Mouse (Mus musculus) hindbrain, embryonic 10.5 days (tissue): ENCODE results near the gene Galnt12. TPM values are rescaled to one million over a fixed set of nuclear protein-coding genes. Genes with fewer than 3 reads are reported as not detected.

Experiments
- DNase-seq: peaks from one replicate; pipeline ENCODE4 v3.0.0-alpha.2; 2017; ENCODE audit warnings: low spot score
- H3K27ac ChIP-seq: fragments of 300-500 bp; sonication (generic); 2 replicates; pipeline ENCODE4 v1.5.1; 2016; ENCODE audit warnings: mild to moderate bottlenecking, moderate library complexity
- H3K27me3 ChIP-seq: fragments of 300-500 bp; sonication (generic); 2 replicates; pipeline ENCODE4 v1.6.1; 2016; ENCODE audit warnings: mild to moderate bottlenecking; ENCODE audit not compliant: poor library complexity, insufficient read depth, severe bottlenecking
- H3K36me3 ChIP-seq: fragments of 300-500 bp; sonication (generic); 2 replicates; pipeline ENCODE4 v1.6.1; 2016; ENCODE audit warnings: mild to moderate bottlenecking, moderate library complexity
- H3K4me1 ChIP-seq: fragments of 300-500 bp; sonication (generic); replicated peaks from 2 replicates; pipeline ENCODE4 v1.6.1; 2016; ENCODE audit warnings: mild to moderate bottlenecking
- H3K4me3 ChIP-seq: fragments of 300-500 bp; sonication (generic); 2 replicates; pipeline ENCODE4 v1.5.1; 2016; ENCODE audit warnings: mild to moderate bottlenecking, moderate library complexity
- H3K9me3 ChIP-seq: fragments of 300-500 bp; sonication (generic); 2 replicates; pipeline ENCODE4 v1.6.1; 2016; ENCODE audit warnings: mild to moderate bottlenecking, moderate library complexity
- WGBS: fragments of 180-500 bp; shearing (Covaris S2); methylation state at CpG from one replicate; pipeline ENCODE4 v1.1.7; 2016; 5-methylcytosine and 5-hydroxymethylcytosine counted together
- polyA plus RNA-seq: library from polyadenylated mRNA; unstranded; fragments of >200 nt; fragmentation: Nextera tagmentation; extraction: Ambion mirVana; gene quantifications from 2 replicates; pipeline ENCODE4 v1.2.1, GENCODE M21; 2016

Gene Galnt12
- polyA plus RNA-seq, 1 experiment from 2014 or later, result 2.5 TPM

DNA sequence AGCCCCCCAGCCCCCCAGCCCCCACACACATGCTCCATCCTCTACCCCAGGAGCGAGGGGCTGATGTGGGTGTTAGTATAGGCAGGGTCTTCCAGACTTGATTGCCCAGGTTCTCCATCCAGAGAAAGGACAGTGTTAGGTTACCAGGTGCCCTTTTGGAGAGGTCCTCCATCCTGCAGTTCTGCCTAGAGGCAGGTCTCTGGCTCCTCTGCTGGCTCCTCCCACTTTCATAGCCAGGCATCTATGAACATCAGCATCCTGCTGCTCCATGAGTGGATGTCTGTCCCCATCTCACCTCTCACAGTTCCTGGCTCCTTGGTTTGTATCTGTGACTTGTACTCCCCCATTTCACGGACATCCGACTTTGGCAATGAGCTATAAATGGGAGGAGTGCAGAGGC, 48.6 kb downstream of the Galnt12 start:
- H3K9me3 ChIP-seq, result no peaks in the 10 kb centered on the region
- DNase-seq, result no peak
- peaks cover 64% of the 10 kb centered on the region for H3K4me1 ChIP-seq
- H3K4me3 ChIP-seq, result no peak overlapping the region
- H3K27me3 ChIP-seq, result no peaks in the 10 kb centered on the region
- peak overlapping the region; percentile 64; the same call in 1 of the 2 replicates for H3K27ac ChIP-seq
- no peaks in the 10 kb centered on the region for H3K36me3 ChIP-seq
- WGBS, result 82% methylated on average over 3 of the region's 3 CpGs

DNA sequence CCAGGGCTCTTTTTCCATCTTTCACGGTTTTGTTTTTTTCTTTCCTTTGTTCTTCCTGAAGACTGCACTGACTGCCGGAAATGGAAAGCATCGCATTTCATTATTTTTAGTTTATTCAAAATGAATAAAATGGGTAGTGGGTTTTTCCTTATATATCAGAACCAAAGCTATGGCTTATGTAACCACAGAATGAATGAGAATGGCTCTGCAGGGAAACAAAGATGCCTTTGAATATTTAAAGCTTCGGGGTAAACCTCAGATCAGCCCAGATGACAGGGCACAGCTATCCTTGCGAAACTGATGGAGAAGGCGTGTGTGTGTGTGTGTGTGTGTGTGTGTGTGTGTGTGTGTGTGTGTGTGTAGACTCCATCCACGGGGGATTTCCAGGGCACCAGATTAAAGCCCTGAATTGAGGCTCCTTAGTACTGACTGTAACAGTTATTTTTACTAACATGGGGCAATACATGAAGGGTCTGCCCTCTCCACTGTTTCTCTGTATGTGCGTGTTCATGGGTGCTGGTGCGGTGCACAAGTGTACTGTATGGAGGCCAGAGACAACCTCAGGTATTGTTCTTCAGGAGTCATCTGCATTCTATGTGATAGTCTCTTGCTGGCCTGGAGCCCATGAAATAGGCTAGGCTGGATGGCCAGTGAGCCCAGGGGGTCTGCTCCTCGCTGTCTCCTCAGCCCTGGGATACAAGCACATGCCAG, 49.9 kb downstream of the Galnt12 start:
- Histone ChIP-seq H3K9me3 (no peaks in the 10 kb centered on the region), H3K27me3 (no peaks in the 10 kb centered on the region), H3K27ac (peak overlapping the region; percentile 19; the same call in 1 of the 2 replicates), H3K36me3 (no peaks in the 10 kb centered on the region), H3K4me1 (peaks cover 64% of the 10 kb centered on the region), H3K4me3 (no peak overlapping the region)
- WGBS, result 65% methylated on average over 10 of the region's 10 CpGs
- DNase-seq, result no peak

DNA sequence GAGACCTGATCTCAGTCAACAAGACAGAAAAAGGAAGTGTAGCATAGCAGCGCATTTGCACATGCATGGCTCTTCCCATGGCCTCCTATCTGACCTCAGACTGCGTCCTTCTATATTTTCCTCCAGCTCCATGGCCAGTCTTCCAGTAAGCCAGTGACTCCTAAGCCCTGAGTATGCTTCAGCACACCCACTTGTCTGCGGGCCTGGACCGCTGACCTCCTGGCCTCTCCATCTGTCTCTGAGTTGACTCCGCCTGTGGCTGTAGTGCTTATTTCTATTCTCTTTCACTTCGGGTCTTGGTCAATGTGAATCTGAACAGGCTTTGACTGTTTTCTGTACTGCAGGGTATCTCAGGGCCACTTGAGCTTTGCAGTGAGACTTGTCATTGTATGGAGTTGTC, 52.1 kb downstream of the Galnt12 start:
- peak overlapping the region; percentile 57; the same call in 1 of the 2 replicates for H3K27ac ChIP-seq
- peaks cover 50% of the 10 kb centered on the region for H3K4me1 ChIP-seq
- WGBS, result 70% methylated on average over 6 of the region's 6 CpGs
- no peak overlapping the region for H3K4me3 ChIP-seq
- no peaks in the 10 kb centered on the region for H3K36me3 ChIP-seq
- H3K9me3 ChIP-seq, result no peaks in the 10 kb centered on the region
- no peaks in the 10 kb centered on the region for H3K27me3 ChIP-seq
- DNase-seq, result peak; percentile 44

DNA sequence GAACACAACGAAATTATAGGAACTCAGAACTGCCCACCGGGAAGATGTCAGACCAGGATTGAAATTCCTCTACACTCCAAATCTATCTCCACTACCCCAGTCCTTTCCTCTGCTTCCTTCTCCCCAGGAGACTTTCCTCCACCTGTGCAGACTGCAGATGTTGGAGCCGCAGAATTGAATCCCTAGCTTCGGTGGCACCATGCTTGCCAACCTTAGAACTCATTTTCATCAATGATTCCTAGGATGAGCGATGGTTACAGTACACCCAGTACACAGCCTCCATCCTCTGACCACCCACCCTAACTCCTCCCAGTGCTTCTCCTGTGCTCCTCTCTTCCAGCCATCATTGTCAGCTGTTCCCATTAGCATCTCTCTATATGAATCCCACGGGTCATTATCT, 53.6 kb downstream of the Galnt12 start:
- DNase-seq, result no peak
- Histone ChIP-seq H3K4me1 (peaks cover 35% of the 10 kb centered on the region), H3K27ac (no peak overlapping the region), H3K36me3 (no peaks in the 10 kb centered on the region), H3K27me3 (no peaks in the 10 kb centered on the region), H3K4me3 (no peak overlapping the region), H3K9me3 (no peaks in the 10 kb centered on the region)
- 93% methylated on average over 6 of the region's 6 CpGs for WGBS

DNA sequence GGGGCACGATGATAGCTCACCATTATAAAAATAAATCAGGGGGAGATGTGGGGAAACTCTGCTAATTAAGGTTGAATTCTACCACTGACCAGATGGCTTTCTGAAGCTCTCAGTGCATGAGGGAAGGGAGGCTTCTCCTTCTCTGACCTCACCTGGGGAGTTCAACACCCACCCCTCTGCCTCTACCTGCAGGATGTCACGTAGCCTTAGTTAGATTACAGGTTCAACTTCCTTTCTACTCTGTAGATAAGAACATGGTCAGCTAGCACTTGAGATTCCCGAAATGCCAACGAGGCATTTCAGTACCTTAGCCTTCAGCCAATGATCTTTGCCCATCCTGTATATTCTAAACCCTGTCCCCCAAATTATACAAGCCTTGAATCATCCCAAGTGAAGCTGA, 54.9 kb downstream of the Galnt12 start:
- 84% methylated on average over 4 of the region's 4 CpGs for WGBS
- no peak overlapping the region for H3K4me3 ChIP-seq
- H3K4me1 ChIP-seq, result peaks cover 25% of the 10 kb centered on the region
- H3K27me3 ChIP-seq, result no peaks in the 10 kb centered on the region
- H3K36me3 ChIP-seq, result no peaks in the 10 kb centered on the region
- H3K9me3 ChIP-seq, result no peaks in the 10 kb centered on the region
- DNase-seq, result no peak
- no peak overlapping the region for H3K27ac ChIP-seq

DNA sequence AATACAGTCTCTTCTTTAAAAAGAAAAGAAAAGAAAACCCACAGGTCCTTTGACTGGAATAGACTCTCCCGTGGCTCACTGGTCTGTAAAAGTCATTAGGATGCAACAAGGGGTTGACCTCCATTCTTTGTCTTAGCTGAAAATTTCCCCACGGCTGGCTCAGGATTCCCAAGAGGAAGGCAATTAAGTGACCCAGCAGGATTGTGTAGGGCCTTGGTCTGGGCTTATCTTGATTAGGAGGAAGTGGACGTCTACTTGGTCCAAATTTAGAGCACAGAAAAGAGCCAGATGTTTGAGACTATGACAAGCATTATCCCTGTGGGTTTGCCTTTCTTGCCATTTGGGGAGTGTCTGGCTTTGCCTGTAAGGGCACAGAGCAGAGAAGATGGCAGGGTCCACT, 58.3 kb downstream of the Galnt12 start:
- no peak for DNase-seq
- WGBS, result 33% methylated on average over 3 of the region's 3 CpGs
- H3K36me3 ChIP-seq, result no peaks in the 10 kb centered on the region

DNA sequence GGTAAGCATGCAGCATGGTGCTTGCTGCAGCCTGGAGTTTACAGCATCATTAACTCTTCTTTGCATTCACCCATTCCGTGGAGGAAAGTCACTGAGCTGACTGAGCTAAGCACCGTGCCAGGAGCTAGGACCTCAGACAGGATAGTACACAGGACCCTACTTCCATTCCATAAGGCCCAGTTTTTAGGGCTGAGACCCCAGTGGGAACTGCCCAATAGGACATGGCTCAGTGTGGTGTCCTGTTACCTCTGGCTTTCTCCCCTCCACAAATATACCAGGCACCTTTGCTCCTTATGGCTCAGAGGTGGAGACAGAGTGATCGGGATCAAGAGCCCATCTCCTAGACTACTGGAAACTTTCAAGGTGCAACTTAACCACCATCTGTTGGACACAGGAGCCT, 59.1 kb downstream of the Galnt12 start:
- no peak for DNase-seq
- 93% methylated on average over 3 of the region's 3 CpGs for WGBS
- H3K27ac ChIP-seq, result no peak overlapping the region
- H3K9me3 ChIP-seq, result 0 out of 2 replicates have a peak, but pooled peaks cover 3% of the 10 kb centered on the region
- H3K27me3 ChIP-seq, result no peaks in the 10 kb centered on the region
- no peaks in the 10 kb centered on the region for H3K36me3 ChIP-seq
- no peak overlapping the region for H3K4me3 ChIP-seq
- no peaks in the 10 kb centered on the region; the same call in 1 of the 2 replicates for H3K4me1 ChIP-seq

More for the DNA sequence above, 58.3 kb downstream of the Galnt12 start:
- H3K4me3 ChIP-seq, result no peak overlapping the region
- no peaks in the 10 kb centered on the region for H3K9me3 ChIP-seq
- H3K27ac ChIP-seq, result no peak overlapping the region
- H3K4me1 ChIP-seq, result no peaks in the 10 kb centered on the region; the same call in 1 of the 2 replicates
- H3K27me3 ChIP-seq, result no peaks in the 10 kb centered on the region

DNA sequence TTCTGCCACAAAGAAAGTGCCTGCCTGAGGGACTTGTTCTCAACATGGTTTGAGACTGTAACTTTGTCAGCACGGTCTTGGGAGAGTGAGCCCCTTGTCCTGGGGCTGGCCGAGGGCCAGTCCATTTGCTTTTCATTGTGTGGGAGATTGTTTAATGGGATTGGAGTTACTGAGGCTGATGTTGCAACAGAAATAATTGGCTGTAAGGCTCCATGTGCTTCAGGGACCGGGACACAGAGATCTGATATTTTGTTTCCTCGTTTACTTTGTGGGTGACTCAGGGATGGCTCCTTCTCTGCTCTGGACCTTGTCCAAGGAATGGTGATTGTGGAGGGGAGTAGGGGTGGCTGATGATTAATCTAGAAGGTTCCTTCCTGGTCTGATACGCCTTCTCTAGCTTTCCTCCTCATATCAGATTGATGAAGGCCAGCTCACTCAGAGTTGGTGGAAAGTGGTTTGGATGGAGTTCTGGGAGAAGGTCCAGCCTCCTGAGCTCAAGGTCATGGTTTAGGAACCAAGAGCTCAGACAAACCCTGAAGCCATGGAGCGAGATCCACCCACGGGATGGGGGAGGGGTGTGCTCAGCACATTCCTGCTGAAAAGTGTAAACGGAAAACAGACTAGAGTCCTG, 60.0 kb downstream of the Galnt12 start:
- 84% methylated on average over 8 of the region's 8 CpGs for WGBS
- H3K9me3 ChIP-seq, result 0 out of 2 replicates have a peak, but pooled peaks cover 3% of the 10 kb centered on the region
- DNase-seq, result no peak
- H3K27ac ChIP-seq, result no peak overlapping the region
- no peaks in the 10 kb centered on the region for H3K36me3 ChIP-seq
- no peak overlapping the region for H3K4me3 ChIP-seq
- no peaks in the 10 kb centered on the region for H3K27me3 ChIP-seq
- no peaks in the 10 kb centered on the region; the same call in 1 of the 2 replicates for H3K4me1 ChIP-seq

DNA sequence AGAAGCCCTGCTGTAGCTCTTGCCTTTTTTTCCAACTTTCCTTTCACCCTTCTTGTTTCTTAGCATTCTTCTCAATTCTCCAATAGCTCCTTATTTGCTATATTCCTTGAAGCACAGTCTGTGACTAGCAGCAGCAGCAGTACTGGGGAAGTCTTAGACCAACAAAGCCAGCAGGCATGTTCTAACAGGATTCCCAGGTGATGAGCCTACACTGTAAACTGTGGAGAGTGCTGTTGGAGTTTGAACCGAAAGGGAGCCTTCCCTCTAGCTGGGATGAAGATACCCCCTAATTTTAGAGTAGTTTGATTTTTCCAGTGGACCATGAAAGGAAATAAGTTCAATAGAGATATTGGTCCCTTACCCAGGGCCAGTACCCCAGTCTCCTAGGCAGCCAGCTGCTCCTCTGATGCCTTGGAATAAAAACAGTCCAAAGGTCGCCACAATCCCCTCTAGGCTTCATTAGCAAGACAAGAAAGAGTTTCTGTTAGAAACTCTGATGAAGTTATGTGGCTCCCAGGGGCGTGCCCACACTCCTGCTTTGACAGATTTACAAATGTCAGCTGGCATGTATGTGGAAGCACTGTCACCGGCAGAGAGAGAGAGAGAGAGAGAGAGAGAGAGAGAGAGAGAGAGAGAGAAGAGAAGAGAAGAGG, 69.5 kb downstream of the Galnt12 start:
- no peak overlapping the region for H3K4me3 ChIP-seq
- H3K27ac ChIP-seq, result 0 out of 2 replicates have a peak overlapping the region, but pooled peaks have one; percentile 56
- peaks cover 23% of the 10 kb centered on the region for H3K4me1 ChIP-seq
- WGBS, result 7% methylated on average over 4 of the region's 4 CpGs
- no peaks in the 10 kb centered on the region for H3K9me3 ChIP-seq
- H3K36me3 ChIP-seq, result no peaks in the 10 kb centered on the region
- DNase-seq, result peak; percentile 50
- H3K27me3 ChIP-seq, result no peaks in the 10 kb centered on the region

DNA sequence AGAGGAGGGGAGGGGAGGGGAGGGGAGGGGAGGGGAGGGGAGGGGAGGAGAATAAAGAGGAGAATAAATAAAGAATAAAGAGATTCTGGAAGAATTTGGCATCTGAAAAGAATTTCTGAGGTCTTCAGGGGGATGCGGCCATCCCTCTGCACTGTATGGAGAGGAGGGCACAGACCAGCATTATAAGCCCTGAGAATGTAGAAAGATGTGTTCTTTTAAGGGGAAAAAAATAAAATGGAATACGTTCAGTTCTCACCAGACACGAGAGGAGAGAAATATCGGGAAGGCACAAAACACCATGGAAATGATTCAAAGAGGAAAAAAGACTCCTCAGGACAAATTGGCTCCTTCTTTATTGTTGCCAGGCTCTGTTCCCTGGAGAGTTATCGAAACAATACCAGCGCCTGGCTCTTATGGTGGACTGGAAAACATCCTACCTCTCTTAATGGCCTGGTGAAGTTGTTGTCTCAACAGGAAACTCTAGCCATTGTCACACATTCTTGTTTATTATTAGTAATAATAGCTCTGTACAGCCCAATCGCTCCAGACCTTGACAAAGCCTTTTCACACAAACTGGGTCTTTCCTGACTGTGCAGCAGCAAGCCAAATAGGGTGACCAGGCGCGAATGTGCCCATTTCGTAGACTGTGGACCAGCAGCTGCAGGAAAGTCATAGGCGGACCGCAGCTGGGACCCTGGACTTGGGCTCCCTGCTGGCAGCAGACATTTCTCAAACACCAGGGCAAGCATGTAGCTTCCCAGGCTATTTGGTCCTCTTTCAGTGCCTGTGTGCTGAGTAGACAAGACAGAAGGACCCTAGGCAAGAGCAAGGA, 70.3 kb downstream of the Galnt12 start:
- H3K27ac ChIP-seq, result peak overlapping the region; percentile 56; the same call in 1 of the 2 replicates
- H3K4me1 ChIP-seq, result peaks cover 23% of the 10 kb centered on the region
- no peaks in the 10 kb centered on the region for H3K36me3 ChIP-seq
- no peak for DNase-seq
- H3K4me3 ChIP-seq, result no peak overlapping the region
- no peaks in the 10 kb centered on the region for H3K27me3 ChIP-seq
- H3K9me3 ChIP-seq, result no peaks in the 10 kb centered on the region
- WGBS, result 64% methylated on average over 12 of the region's 12 CpGs

DNA sequence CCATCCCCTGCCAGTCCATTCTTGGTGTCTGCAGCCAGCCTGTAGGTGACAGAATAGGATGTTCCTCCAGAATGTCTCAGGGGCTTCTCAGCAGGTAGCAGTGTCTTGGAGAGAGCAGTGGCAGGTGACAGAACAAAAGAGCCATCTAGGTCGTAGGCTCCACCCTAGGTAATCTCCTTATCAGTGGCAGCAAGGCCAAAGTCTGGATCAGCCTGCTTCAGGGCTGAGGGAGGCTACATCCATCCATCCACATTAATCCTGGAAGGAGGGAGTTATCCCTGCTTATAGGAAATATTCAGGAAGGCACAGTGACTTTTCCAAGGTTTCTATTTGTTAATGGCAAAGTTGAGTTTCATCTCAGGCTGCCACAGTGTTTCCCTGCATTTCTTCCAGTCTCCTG, 80.6 kb downstream of the Galnt12 start:
- no peak overlapping the region for H3K27ac ChIP-seq
- H3K9me3 ChIP-seq, result no peaks in the 10 kb centered on the region
- H3K4me1 ChIP-seq, result no peaks in the 10 kb centered on the region
- 57% methylated on average over 1 of the region's 1 CpGs for WGBS
- no peak for DNase-seq
- no peaks in the 10 kb centered on the region for H3K36me3 ChIP-seq
- H3K27me3 ChIP-seq, result no peaks in the 10 kb centered on the region
- H3K4me3 ChIP-seq, result no peak overlapping the region
